Mouse (Mus musculus): ENCODE measurements at regions not wholly inside any gene's neighbourhood (a gene's known extent, or its start where the extent isn't known, plus 50 kb on each side); places are given as distances from the start of the nearest gene placed in this dataset.
"Not testable (repeated sequence)": the region's sequence is repeated elsewhere in the genome, so short reads cannot be mapped to it uniquely, and the experiment has no call there.

DNA sequence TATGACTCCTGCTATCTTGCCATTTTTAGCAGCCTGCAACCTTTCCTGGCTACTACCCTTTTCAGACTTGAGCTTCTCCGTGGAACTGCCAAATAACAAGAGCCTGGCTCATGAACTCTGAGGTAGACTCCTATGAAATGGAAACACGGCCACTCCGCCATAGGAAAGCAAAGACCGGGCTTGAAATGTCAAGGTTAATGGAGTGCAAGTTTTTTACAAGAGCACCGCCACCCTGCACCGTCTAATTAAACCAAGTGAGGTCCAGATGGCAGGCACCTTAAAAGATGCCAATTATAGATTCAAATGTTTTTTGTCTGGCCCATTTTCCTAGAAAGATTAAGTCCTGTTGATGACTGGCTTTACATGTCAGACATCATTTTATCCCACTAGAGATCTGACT lies 818.0 kb upstream of the Sox9 start:
- Histone ChIP-seq H3K79me2 (ENCODE audit: inconsistent target) (no peaks in the 10 kb centered on the region), H3K4me3 (ENCODE audit: inconsistent target) (no peak overlapping the region), H3K36me3 (ENCODE audit: inconsistent target) (no peaks in the 10 kb centered on the region), H3K27ac (no peak overlapping the region)
- 96% methylated on average over 6 of the region's 6 CpGs for WGBS (ENCODE audit: missing documents)

DNA sequence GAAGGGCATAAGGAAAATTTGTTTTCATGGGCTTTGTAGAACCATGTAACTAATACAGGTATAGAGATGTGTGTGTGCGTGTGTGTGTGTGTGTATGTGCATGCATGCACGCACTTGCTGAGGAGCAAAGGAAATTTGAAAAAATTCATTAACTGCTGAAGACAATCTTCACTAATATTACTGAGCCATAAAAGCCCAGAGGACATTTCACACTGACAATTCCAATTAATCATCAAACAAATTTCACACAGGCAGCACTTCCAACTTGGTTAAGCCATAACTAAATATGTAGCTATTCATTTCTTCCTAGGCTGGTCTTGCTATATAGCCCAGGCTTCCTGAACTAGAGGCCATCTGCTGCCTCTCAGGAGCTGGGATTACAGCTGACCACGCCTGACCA lies 815.6 kb upstream of the Sox9 start:
- H3K4me3 ChIP-seq (ENCODE audit: inconsistent target), result no peak overlapping the region
- H3K36me3 ChIP-seq (ENCODE audit: inconsistent target), result no peaks in the 10 kb centered on the region
- no peaks in the 10 kb centered on the region for H3K79me2 ChIP-seq (ENCODE audit: inconsistent target)
- no peak overlapping the region for H3K27ac ChIP-seq
- WGBS (ENCODE audit: missing documents), result 90% methylated on average over 3 of the region's 3 CpGs

DNA sequence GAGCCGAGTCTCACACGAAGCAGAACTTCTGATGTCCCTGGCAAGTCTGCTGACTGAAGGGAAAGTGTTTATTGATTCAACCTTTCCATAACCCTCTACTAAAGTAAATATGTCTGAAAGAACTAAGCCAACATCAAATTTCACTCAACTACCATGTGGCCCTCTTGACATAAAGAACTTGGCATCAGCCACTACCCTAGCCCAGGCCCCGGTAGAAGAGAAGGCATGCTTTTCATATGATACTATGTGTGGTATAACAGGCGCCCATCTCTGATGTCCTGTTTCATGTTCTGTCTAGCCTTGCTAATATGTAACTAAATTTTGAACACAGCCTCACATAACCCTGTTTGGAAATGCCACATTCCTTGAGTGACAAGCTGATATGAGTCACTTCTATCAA lies 811.0 kb upstream of the Sox9 start:
- 90% methylated on average over 4 of the region's 4 CpGs for WGBS (ENCODE audit: missing documents)
- Histone ChIP-seq H3K79me2 (ENCODE audit: inconsistent target) (no peaks in the 10 kb centered on the region), H3K4me3 (ENCODE audit: inconsistent target) (no peak overlapping the region), H3K36me3 (ENCODE audit: inconsistent target) (no peaks in the 10 kb centered on the region), H3K27ac (no peak overlapping the region)

DNA sequence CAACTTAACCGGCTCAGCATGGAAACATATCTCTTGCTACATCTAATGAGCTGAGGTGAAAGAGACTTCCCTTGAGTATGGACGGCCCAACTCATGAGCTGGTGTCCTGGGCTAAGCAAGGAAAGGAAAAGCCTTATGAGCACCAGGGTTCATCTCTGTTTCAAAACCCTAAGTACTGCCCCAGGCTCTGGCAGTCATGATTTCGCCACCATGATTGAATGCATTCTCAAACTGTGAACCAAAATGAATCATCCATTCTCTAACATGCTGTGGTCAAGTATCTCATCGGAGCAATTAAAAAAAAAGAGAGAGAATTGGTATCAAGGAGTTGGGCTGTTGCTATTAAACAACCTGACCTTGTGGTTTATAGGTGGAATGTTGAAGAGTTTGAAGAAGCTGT lies 803.4 kb upstream of the Sox9 start:
- H3K4me3 ChIP-seq (ENCODE audit: inconsistent target), result no peak overlapping the region
- H3K36me3 ChIP-seq (ENCODE audit: inconsistent target), result no peaks in the 10 kb centered on the region
- WGBS (ENCODE audit: missing documents), result 88% methylated on average over 4 of the region's 4 CpGs
- no peaks in the 10 kb centered on the region for H3K79me2 ChIP-seq (ENCODE audit: inconsistent target)
- H3K27ac ChIP-seq, result no peak overlapping the region

DNA sequence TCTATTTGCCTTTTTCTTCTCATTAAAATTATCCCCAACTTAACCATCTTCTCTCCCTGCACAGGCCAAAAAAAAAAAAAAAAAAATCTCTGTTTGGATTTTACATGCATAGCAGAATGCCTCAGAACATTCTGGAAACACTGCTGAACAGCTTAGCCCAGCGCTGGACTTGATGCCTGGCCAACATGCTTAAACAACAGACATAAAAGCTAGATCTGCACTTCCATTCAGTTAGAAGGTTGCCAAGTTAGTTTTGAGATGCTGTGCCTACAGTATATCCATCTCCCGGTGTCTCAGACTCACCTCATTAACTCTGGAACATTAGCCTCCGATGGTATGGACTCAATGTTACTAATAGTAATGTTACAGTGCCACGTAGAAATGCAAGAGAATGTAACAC lies 785.6 kb upstream of the Sox9 start:
- 85% methylated on average over 4 of the region's 4 CpGs for WGBS (ENCODE audit: missing documents)
- H3K4me3 ChIP-seq (ENCODE audit: inconsistent target), result no peak overlapping the region
- no peaks in the 10 kb centered on the region for H3K79me2 ChIP-seq (ENCODE audit: inconsistent target)
- H3K36me3 ChIP-seq (ENCODE audit: inconsistent target), result no peaks in the 10 kb centered on the region
- no peak overlapping the region for H3K27ac ChIP-seq

DNA sequence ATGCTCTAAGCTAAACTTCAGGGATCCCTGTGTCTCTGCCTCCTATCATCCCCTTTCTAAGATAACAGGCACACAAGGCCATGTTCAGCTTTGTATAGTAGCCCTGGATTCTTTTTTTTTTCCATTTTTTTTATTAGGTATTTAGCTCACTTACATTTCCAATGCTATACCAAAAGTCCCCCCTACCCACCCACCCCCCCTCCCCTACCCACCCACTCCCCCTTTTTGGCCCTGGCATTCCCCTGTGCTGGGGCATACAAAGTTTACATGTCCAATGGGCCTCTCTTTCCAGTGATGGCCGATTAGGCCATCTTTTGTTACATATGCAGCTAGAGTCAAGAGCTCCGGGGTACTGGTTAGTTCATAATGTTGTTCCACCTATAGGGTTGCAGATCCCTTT lies 771.2 kb upstream of the Sox9 start:
- H3K27ac ChIP-seq; H3K36me3 ChIP-seq (ENCODE audit: inconsistent target); H3K79me2 ChIP-seq (ENCODE audit: inconsistent target); H3K4me3 ChIP-seq (ENCODE audit: inconsistent target): not testable (repeated sequence)
- no CpG with 5 or more reads among the region's 2 CpGs for WGBS (ENCODE audit: missing documents)

DNA sequence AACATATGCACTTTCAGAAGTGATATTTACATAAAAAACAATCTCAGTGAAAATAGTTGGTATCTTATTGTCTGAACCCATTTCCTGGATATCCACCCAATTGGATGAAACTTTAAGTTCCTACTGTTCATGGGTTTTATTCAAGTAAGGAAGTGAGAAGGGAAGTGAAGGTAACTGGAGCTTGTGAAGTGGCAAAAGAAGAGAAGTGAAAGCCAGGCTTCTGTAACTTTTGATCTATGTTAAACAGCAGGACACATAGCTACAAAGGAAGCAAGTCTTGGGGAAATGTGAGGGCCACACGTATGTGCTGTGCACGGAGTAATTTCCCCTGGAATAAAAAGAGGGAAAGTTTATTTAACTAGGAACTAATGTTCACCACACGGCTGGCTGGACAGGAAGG lies 764.1 kb upstream of the Sox9 start:
- no peak overlapping the region for H3K27ac ChIP-seq
- no peaks in the 10 kb centered on the region for H3K79me2 ChIP-seq (ENCODE audit: inconsistent target)
- H3K36me3 ChIP-seq (ENCODE audit: inconsistent target), result no peaks in the 10 kb centered on the region
- WGBS (ENCODE audit: missing documents), result 55% methylated on average over 3 of the region's 3 CpGs
- no peak overlapping the region for H3K4me3 ChIP-seq (ENCODE audit: inconsistent target)

DNA sequence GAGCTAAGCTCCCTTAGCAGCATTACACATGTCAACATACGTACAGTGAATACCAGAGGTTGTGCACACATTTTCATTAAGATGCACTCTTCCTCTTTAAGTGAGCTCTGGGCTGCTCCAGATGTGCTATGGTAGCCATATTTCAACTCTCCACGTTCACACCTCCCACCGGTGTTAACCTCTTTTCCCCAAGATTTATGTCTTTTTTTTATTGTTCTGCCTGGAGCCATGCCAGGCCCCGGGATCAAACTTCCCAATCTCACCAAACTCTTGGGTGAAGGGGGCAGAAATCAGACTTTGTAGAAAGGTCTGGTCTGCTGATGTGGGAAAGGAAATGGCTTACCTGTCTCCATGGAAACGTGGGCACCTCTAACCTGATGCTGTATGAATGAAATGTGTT lies 754.0 kb upstream of the Sox9 start:
- 46% methylated on average over 5 of the region's 5 CpGs for WGBS (ENCODE audit: missing documents)
- no peak overlapping the region for H3K27ac ChIP-seq
- H3K79me2 ChIP-seq (ENCODE audit: inconsistent target), result no peaks in the 10 kb centered on the region
- no peaks in the 10 kb centered on the region for H3K36me3 ChIP-seq (ENCODE audit: inconsistent target)
- no peak overlapping the region for H3K4me3 ChIP-seq (ENCODE audit: inconsistent target)

DNA sequence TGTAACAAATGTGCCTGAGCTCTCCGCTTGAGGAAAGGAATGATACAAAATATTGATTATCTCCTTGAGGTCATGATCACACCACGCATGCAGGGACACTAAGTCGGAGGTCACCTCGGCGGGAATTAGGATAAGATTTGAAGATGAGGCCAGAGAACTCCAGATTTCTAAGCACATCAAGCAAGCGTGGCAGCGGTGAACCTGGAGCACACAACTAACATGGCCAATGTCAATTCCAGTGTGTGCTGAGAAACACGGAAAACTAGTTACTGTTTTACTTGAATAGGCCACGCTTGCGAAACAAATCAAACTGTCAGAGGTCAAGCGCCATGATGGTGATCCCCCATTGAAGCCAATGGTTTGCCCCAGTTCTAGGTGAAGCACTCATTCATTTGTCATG lies 743.3 kb upstream of the Sox9 start:
- Histone ChIP-seq H3K4me3 (ENCODE audit: inconsistent target) (no peak overlapping the region), H3K27ac (no peak overlapping the region), H3K36me3 (ENCODE audit: inconsistent target) (no peaks in the 10 kb centered on the region), H3K79me2 (ENCODE audit: inconsistent target) (no peaks in the 10 kb centered on the region)
- WGBS (ENCODE audit: missing documents), result 97% methylated on average over 11 of the region's 11 CpGs

DNA sequence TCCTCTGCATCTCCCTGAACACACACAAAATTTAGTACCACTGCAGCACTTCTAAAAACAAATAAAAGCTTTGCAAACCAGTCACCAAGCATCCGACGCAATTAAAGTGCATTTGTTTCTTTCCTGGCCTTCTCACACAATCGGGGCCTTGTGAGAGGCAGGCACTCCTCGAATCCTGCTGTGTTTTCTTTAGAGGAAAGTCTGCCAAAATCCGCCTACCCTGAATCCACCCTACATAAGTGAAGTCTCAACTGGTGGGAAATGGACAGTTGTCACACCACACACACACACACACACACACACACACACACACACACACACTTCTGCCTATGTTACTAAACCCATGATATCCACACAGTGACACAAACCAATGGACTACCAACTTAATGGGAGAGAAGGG lies 737.6 kb upstream of the Sox9 start:
- H3K27ac ChIP-seq, result no peak overlapping the region
- WGBS (ENCODE audit: missing documents), result 83% methylated on average over 5 of the region's 5 CpGs
- H3K79me2 ChIP-seq (ENCODE audit: inconsistent target), result no peaks in the 10 kb centered on the region
- H3K36me3 ChIP-seq (ENCODE audit: inconsistent target), result no peaks in the 10 kb centered on the region
- no peak overlapping the region for H3K4me3 ChIP-seq (ENCODE audit: inconsistent target)

DNA sequence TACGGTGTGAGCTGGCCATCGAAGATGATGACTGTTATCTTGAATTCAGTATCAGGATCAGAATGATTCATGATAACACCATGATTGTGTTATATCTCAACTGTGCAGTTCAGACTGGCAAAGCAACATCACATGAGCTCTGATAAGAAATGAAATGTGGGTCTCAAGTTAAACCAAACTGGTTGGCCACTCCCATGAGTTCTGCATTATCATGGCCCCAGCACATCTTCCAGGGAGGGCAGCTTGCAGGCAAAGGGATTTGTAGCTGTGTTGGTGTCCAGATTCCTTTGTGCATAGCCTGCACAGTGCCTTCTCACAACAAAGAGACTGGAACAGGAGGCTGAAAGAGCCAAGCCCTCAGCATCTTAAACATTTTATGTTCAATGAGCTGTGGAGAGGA lies 736.7 kb upstream of the Sox9 start:
- H3K4me3 ChIP-seq (ENCODE audit: inconsistent target), result no peak overlapping the region
- 90% methylated on average over 2 of the region's 2 CpGs for WGBS (ENCODE audit: missing documents)
- H3K36me3 ChIP-seq (ENCODE audit: inconsistent target), result no peaks in the 10 kb centered on the region
- H3K79me2 ChIP-seq (ENCODE audit: inconsistent target), result no peaks in the 10 kb centered on the region
- no peak overlapping the region for H3K27ac ChIP-seq

DNA sequence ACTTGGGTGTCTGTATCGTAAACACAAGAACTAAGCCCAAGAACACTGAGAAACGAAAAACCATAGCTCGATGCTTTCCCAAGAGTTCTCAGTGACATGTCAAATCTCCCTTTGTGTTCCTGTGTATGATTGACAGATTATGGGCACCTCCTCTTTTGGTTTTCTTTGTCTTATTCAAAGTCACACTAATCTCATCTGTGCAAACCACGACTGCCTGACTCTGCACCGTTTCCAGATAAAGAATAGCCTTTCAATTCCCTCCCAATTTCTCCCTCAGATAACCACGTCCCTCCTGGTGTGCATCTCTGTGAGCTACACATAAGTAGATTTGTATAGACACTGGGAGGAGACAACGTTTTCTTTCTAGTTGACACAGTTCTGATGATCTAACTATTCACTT lies 731.7 kb upstream of the Sox9 start:
- Histone ChIP-seq H3K36me3 (ENCODE audit: inconsistent target) (no peaks in the 10 kb centered on the region), H3K79me2 (ENCODE audit: inconsistent target) (no peaks in the 10 kb centered on the region)

DNA sequence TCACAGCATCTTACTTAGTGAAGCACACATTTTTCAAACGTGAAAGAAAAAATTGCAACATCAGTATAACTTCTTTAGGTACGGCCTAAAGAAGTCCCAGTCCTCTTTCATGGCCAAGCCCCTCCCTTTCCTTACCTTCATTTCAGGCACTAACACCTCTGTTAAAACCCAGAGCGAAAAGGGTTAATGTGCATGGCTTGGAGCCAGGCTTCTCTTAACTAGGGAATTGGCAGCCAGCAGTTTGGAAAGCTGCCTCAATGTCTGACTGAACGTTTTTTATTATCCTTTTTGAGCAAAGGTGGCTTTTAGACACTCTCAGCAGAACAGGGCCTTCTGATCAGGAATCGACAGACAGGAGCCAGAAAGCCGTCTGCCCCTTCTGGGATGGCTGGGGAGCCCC lies 726.4 kb upstream of the Sox9 start:
- WGBS (ENCODE audit: missing documents), result 66% methylated on average over 6 of the region's 6 CpGs

More for the DNA sequence above, 731.7 kb upstream of the Sox9 start:
- Histone ChIP-seq H3K4me3 (ENCODE audit: inconsistent target) (no peak overlapping the region), H3K27ac (no peak overlapping the region)
- WGBS (ENCODE audit: missing documents), result 44% methylated on average over 7 of the region's 7 CpGs

DNA sequence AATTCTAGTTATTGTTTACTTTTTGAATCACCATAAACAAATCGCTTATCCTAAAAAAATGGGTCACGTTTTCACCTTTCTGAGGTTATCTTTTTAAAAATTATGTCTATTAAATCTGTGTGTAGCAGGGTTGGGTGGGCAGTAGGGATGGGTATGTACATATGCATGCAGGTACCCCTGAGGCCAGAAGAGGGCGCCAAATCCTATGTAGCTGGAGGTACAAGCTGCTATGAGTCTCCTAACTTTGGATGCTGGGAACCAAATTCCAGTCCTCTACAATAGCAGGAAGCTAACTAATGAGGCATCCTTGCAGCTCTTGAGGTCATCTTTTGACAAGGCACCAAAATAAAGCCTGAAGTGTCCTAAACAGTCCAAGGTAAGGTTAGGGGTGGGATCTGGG lies 714.8 kb upstream of the Sox9 start:
- Histone ChIP-seq H3K4me3 (ENCODE audit: inconsistent target) (no peak overlapping the region), H3K36me3 (ENCODE audit: inconsistent target) (no peaks in the 10 kb centered on the region), H3K27ac (no peak overlapping the region), H3K79me2 (ENCODE audit: inconsistent target) (no peaks in the 10 kb centered on the region)
- whole genome bisulfite sequencing (ENCODE audit: missing documents), result 81% methylated on average over 3 of the region's 3 CpGs

More for the DNA sequence above, 726.4 kb upstream of the Sox9 start:
- H3K4me3 ChIP-seq (ENCODE audit: inconsistent target), result no peak overlapping the region
- H3K36me3 ChIP-seq (ENCODE audit: inconsistent target), result no peaks in the 10 kb centered on the region
- H3K27ac ChIP-seq, result no peak overlapping the region
- H3K79me2 ChIP-seq (ENCODE audit: inconsistent target), result no peaks in the 10 kb centered on the region

DNA sequence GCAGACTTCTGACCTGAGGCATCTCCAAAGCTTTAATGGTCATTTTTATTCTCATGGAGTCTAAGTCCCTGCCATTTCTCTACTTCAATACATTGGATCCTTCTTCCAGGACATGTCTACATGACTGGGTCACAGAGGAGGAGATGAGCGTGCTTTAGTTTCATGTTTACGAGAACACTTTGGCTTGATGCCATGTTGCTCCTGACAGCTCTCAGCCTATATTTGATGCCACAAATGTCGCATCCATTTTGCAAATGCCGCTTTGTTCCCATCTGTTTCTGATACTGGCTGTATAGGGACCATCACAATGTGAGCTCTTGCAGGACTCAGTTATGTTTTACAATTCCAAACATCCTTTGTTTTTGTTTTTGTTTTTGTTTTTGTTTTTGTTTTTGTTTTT lies 713.2 kb upstream of the Sox9 start:
- H3K4me3 ChIP-seq (ENCODE audit: inconsistent target), result no peak overlapping the region

DNA sequence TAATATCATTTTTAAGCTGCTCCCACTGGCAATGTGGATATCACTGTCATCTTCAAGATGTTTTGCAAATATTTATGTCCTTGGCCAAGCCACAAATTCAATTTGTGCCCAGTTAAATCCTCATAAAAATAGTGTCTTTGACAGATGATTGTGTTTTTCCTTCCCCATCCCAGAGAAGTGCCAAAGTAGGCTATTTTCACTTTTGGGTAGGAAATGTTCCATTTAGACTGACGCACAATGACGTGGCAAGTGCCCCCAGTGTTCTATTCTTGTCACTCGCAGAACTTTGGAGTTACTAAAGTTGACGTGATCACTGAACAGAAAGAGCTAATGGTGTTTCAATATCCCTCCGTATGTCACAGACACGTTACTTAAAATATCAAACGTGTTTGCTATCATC lies 710.5 kb upstream of the Sox9 start:
- no peaks in the 10 kb centered on the region for H3K79me2 ChIP-seq (ENCODE audit: inconsistent target)
- 79% methylated on average over 7 of the region's 7 CpGs for WGBS (ENCODE audit: missing documents)
- no peak overlapping the region for H3K4me3 ChIP-seq (ENCODE audit: inconsistent target)
- no peak overlapping the region for H3K27ac ChIP-seq
- no peaks in the 10 kb centered on the region for H3K36me3 ChIP-seq (ENCODE audit: inconsistent target)

More for the DNA sequence above, 713.2 kb upstream of the Sox9 start:
- no peaks in the 10 kb centered on the region for H3K79me2 ChIP-seq (ENCODE audit: inconsistent target)
- H3K36me3 ChIP-seq (ENCODE audit: inconsistent target), result no peaks in the 10 kb centered on the region
- no peak overlapping the region for H3K27ac ChIP-seq
- 97% methylated on average over 4 of the region's 4 CpGs for WGBS (ENCODE audit: missing documents)
